Mouse (Mus musculus) right cerebral cortex, postnatal 10 days (tissue): ENCODE measurements around the gene Tbl1x.
"Not testable (repeated sequence)": the region's sequence is repeated elsewhere in the genome, so short reads cannot be mapped to it uniquely, and the experiment has no call there.

Experiments
- DNase-seq, 2 experiments: peaks; one replicate each; pipeline ENCODE4 v3.0.0; 2021; ENCODE audit warnings: low spot score in 2 of 2

Tbl1x gene

GRCm38 (mm10) chrX:77510371-77511300 lies at the start of gene Tbl1x:
Gene Tbl1x (plus strand): TSS chrX:77511013.
- DNase-seq = peak; percentile 76 to 81

- DNase-seq = no peak
Measured at GRCm38 (mm10) chrX:77469216-77469615, 41.6 kb upstream of the Tbl1x start.

GRCm38 (mm10) chrX:77472858-77473257 lies 38.0 kb upstream of the Tbl1x start:
- DNase-seq = no peak

GRCm38 (mm10) chrX:77473511-77473910 lies 37.3 kb upstream of the Tbl1x start:
- DNase-seq = no peak

GRCm38 (mm10) chrX:77474551-77474950 lies 36.3 kb upstream of the Tbl1x start:
- no peak for DNase-seq

GRCm38 (mm10) chrX:77477526-77477925 lies 33.3 kb upstream of the Tbl1x start:
- no peak for DNase-seq

- DNase-seq = peak; percentile 23 to 25
Measured at GRCm38 (mm10) chrX:77487922-77488799, 22.7 kb upstream of the Tbl1x start.

- no peak for DNase-seq
Measured at GRCm38 (mm10) chrX:77490127-77490526, 20.7 kb upstream of the Tbl1x start.

GRCm38 (mm10) chrX:77509149-77509548 lies 1.7 kb upstream of the Tbl1x start:
- peak; percentile 86 to 89 for DNase-seq

GRCm38 (mm10) chrX:77509776-77510175 lies 1.0 kb upstream of the Tbl1x start:
- DNase-seq = peak; percentile 41

GRCm38 (mm10) chrX:77511301-77511993 lies 634 bp downstream of the Tbl1x start:
- DNase-seq = peak; percentile 37 to 50

GRCm38 (mm10) chrX:77511994-77512485 lies 1.2 kb downstream of the Tbl1x start:
- DNase-seq = peak in 1 of 2 experiments; percentile 22

- DNase-seq = no peak
Measured at GRCm38 (mm10) chrX:77517274-77518085, 6.7 kb downstream of the Tbl1x start.

- DNase-seq = no peak
Measured at GRCm38 (mm10) chrX:77518929-77519328, 8.1 kb downstream of the Tbl1x start.

- no peak for DNase-seq
Measured at GRCm38 (mm10) chrX:77522842-77523375, 12.1 kb downstream of the Tbl1x start.

- DNase-seq = no peak
Measured at GRCm38 (mm10) chrX:77525179-77525578, 14.4 kb downstream of the Tbl1x start.

GRCm38 (mm10) chrX:77528401-77528800 lies 17.6 kb downstream of the Tbl1x start:
- no peak for DNase-seq

GRCm38 (mm10) chrX:77530997-77531396 lies 20.2 kb downstream of the Tbl1x start:
- DNase-seq = no peak

GRCm38 (mm10) chrX:77533922-77534321 lies 23.1 kb downstream of the Tbl1x start:
- DNase-seq = no peak

- not testable (repeated sequence) for DNase-seq
Measured at GRCm38 (mm10) chrX:77539770-77540169, 29.0 kb downstream of the Tbl1x start.
